Mouse (Mus musculus) limb, embryonic 11.5 days (tissue): Measurements from ENCODE around the gene Fbxo36. TPM values are rescaled to one million over a fixed set of nuclear protein-coding genes. Genes with fewer than 3 reads are reported as not detected.

Experiments
- ATAC-seq: fragments of 200-750 bp; cut with Nextera tagmentation; 2 replicates; pipeline ENCODE4 v1.8.0; 2017; ENCODE audit warnings: low read depth; ENCODE audit not compliant: insufficient number of reproducible peaks, low FRiP score, low TSS enrichment
- DNase-seq: peaks from one replicate; pipeline ENCODE4 v3.0.0-alpha.2; 2015; ENCODE audit warnings: low spot score
- H3K27ac ChIP-seq: fragments of 300-500 bp; sonication (generic); replicated peaks from 2 replicates; pipeline ENCODE4 v1.5.1; 2014; ENCODE audit warnings: low read depth, mild to moderate bottlenecking, low read length
- H3K27me3 ChIP-seq: fragments of 300-500 bp; sonication (generic); 2 replicates; pipeline ENCODE4 v1.6.1; 2014; ENCODE audit warnings: mild to moderate bottlenecking, low read length, mixed read lengths; ENCODE audit not compliant: control insufficient read depth, insufficient read depth
- H3K36me3 ChIP-seq: fragments of 300-500 bp; sonication (generic); 2 replicates; pipeline ENCODE4 v1.6.1; 2014; ENCODE audit warnings: mild to moderate bottlenecking, low read length, moderate library complexity, mixed read lengths; ENCODE audit not compliant: control insufficient read depth, insufficient read depth
- H3K4me1 ChIP-seq: fragments of 300-500 bp; sonication (generic); 2 replicates; pipeline ENCODE4 v1.6.1; 2014; ENCODE audit warnings: low read length, mixed read lengths; ENCODE audit not compliant: control insufficient read depth, insufficient read depth
- H3K4me2 ChIP-seq: fragments of 300-500 bp; sonication (generic); 2 replicates; pipeline ENCODE4 v1.6.1; 2014; ENCODE audit warnings: low read depth, mild to moderate bottlenecking, moderate library complexity; ENCODE audit not compliant: severe bottlenecking
- H3K4me3 ChIP-seq: fragments of 300-500 bp; sonication (generic); 2 replicates; pipeline ENCODE4 v1.5.1; 2014; ENCODE audit warnings: low read depth, low read length
- H3K9ac ChIP-seq: fragments of 300-500 bp; sonication (generic); 2 replicates; pipeline ENCODE4 v1.6.1; 2014; ENCODE audit warnings: mild to moderate bottlenecking, low read length
- H3K9me3 ChIP-seq: fragments of 300-500 bp; sonication (generic); 2 replicates; pipeline ENCODE4 v1.6.1; 2016; ENCODE audit warnings: low read length; ENCODE audit not compliant: control insufficient read depth
- WGBS: fragments of 180-500 bp; shearing (Covaris S2); extraction: QIAGEN DNeasy Blood & Tissue Kit; methylation state at CpG from one replicate; pipeline ENCODE4 v1.1.7; 2014; 5-methylcytosine and 5-hydroxymethylcytosine counted together
- polyA plus RNA-seq: library from polyadenylated mRNA; unstranded; fragments of >200 nt; fragmentation: Nextera tagmentation; extraction: Ambion mirVana; gene quantifications from 2 replicates; pipeline ENCODE4 v1.2.1, GENCODE M21; 2014

The Fbxo36 gene
- polyA plus RNA-seq, 1 experiment from 2014 or later, result 6.5 TPM

DNA sequence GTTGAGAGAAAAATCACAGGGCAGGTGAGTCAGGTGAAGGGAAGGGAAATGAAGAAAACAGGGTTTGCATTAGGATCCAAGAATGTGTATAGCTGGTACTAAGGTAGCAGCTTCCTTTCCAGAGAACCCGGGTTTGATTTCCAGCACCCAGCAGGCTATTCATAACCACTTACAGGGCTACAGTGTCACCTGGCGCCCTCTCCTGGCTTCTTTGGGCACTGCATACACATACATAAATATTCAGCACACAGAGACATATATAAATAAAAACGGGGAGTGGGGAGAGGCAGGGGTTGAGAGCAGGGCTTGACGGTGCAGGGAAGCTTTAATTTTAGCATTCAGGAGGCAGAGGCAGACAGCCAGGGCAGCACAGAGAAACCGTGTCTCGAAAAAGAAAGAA is 46.3 kb downstream of the Fbxo36 start:
- Histone ChIP-seq H3K9ac (no peak overlapping the region), H3K9me3 (no peaks in the 10 kb centered on the region), H3K27ac (no peak overlapping the region), H3K4me2 (no peak overlapping the region), H3K4me3 (no peak overlapping the region), H3K36me3 (no peaks in the 10 kb centered on the region), H3K4me1 (no peaks in the 10 kb centered on the region), H3K27me3 (no peaks in the 10 kb centered on the region)
- no peak for DNase-seq
- ATAC-seq, result no peak
- 85% methylated on average over 6 of the region's 6 CpGs for WGBS

- ATAC-seq (no peak), DNase-seq (no peak)
- WGBS, result 73% methylated on average over 8 of the region's 8 CpGs
- Histone ChIP-seq H3K9me3 (no peaks in the 10 kb centered on the region), H3K4me3 (no peak overlapping the region), H3K36me3 (no peaks in the 10 kb centered on the region), H3K27ac (no peak overlapping the region), H3K4me1 (no peaks in the 10 kb centered on the region), H3K9ac (no peak overlapping the region), H3K4me2 (no peak overlapping the region), H3K27me3 (no peaks in the 10 kb centered on the region)
These were observed 49.8 kb downstream of the Fbxo36 start for GRCm38 (mm10) chr1:84889330-84890004.

DNA sequence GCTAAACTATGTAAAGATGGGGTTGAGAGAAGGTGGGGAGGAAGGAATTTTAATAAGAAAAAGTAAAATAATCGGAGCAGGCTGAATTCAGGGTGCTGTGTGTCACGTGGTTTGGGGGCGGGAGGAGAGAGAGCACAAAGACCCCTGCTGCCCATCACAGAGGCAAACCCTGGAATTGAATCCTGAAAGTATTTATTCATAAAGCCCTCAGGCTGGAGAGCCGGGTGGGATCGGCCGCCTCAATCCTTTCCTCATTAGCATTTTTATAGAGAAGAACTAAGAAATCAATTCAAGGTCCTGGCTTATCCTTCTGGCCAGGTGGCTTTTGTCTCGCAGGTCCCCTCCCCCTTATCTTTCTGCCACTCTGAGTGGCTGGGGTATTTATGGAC is 50.4 kb downstream of the Fbxo36 start:
- Histone ChIP-seq H3K9me3 (no peaks in the 10 kb centered on the region), H3K4me3 (no peak overlapping the region), H3K4me2 (no peak overlapping the region), H3K4me1 (no peaks in the 10 kb centered on the region), H3K27ac (no peak overlapping the region), H3K27me3 (no peaks in the 10 kb centered on the region), H3K9ac (no peak overlapping the region), H3K36me3 (no peaks in the 10 kb centered on the region)
- DNase-seq (no peak), ATAC-seq (no peak)
- 50% methylated on average over 7 of the region's 7 CpGs for WGBS

DNA sequence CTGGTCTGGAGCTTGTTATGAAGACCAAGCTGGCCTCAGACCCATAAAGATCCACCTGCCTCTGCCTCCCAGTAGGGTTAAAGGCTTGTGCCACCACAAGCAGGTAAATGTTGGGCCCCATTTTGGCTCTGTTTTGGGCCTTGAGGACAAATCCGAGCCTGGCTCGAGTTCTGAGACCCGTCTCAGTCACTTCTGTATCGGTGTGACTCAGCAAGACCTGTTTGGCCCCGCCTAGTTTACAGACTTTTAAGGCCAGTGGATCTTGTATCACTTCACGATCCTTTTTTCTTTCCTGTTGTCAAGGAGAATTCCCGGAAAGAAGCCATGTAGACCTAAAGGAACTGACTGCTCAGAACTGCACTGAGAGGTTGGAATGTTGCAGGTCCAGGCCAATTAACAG is 50.9 kb downstream of the Fbxo36 start:
- H3K4me2 ChIP-seq, result no peak overlapping the region
- H3K27me3 ChIP-seq, result no peaks in the 10 kb centered on the region
- H3K9ac ChIP-seq, result no peak overlapping the region
- H3K4me3 ChIP-seq, result no peak overlapping the region
- WGBS, result 88% methylated on average over 7 of the region's 7 CpGs
- no peaks in the 10 kb centered on the region for H3K4me1 ChIP-seq
- ATAC-seq (no peak), DNase-seq (no peak)
- no peaks in the 10 kb centered on the region for H3K9me3 ChIP-seq
- no peak overlapping the region for H3K27ac ChIP-seq
- no peaks in the 10 kb centered on the region for H3K36me3 ChIP-seq

- 92% methylated on average over 9 of the region's 9 CpGs for WGBS
- H3K4me3 ChIP-seq, result no peak overlapping the region
- H3K4me2 ChIP-seq, result no peak overlapping the region
- no peak overlapping the region for H3K9ac ChIP-seq
- no peaks in the 10 kb centered on the region for H3K36me3 ChIP-seq
- H3K9me3 ChIP-seq, result no peaks in the 10 kb centered on the region
- DNase-seq (no peak), ATAC-seq (no peak)
- H3K27ac ChIP-seq, result no peak overlapping the region
- H3K27me3 ChIP-seq, result no peaks in the 10 kb centered on the region
- no peaks in the 10 kb centered on the region for H3K4me1 ChIP-seq
These were observed 52.1 kb downstream of the Fbxo36 start for GRCm38 (mm10) chr1:84891746-84892145.

GRCm38 (mm10) chr1:84897364-84897763 is 57.7 kb downstream of the Fbxo36 start:
- Histone ChIP-seq H3K4me2 (no peak overlapping the region), H3K27ac (no peak overlapping the region), H3K9ac (no peak overlapping the region), H3K4me3 (no peak overlapping the region), H3K4me1 (no peaks in the 10 kb centered on the region), H3K36me3 (no peaks in the 10 kb centered on the region), H3K9me3 (no peaks in the 10 kb centered on the region), H3K27me3 (no peaks in the 10 kb centered on the region)
- no peak for DNase-seq
- no peak for ATAC-seq
- 88% methylated on average over 6 of the region's 6 CpGs for WGBS

GRCm38 (mm10) chr1:84899156-84899555 is 59.5 kb downstream of the Fbxo36 start:
- Histone ChIP-seq H3K36me3 (no peaks in the 10 kb centered on the region), H3K4me3 (no peak overlapping the region), H3K9ac (no peak overlapping the region), H3K27me3 (no peaks in the 10 kb centered on the region), H3K9me3 (no peaks in the 10 kb centered on the region), H3K4me1 (no peaks in the 10 kb centered on the region), H3K27ac (no peak overlapping the region), H3K4me2 (no peak overlapping the region)
- 85% methylated on average over 6 of the region's 6 CpGs for WGBS
- no peak for DNase-seq
- no peak for ATAC-seq

GRCm38 (mm10) chr1:84904467-84904866 is 64.8 kb downstream of the Fbxo36 start:
- Histone ChIP-seq H3K4me2 (no peak overlapping the region), H3K4me1 (no peaks in the 10 kb centered on the region), H3K27ac (no peak overlapping the region), H3K9me3 (no peaks in the 10 kb centered on the region), H3K36me3 (no peaks in the 10 kb centered on the region), H3K4me3 (no peak overlapping the region), H3K9ac (no peak overlapping the region), H3K27me3 (no peaks in the 10 kb centered on the region)
- DNase-seq (no peak), ATAC-seq (no peak)
- 47% methylated on average over 2 of the region's 2 CpGs for WGBS

GRCm38 (mm10) chr1:84910177-84910804 is 70.7 kb downstream of the Fbxo36 start:
- DNase-seq (no peak), ATAC-seq (no peak)
- WGBS, result 80% methylated on average over 8 of the region's 8 CpGs

More at GRCm38 (mm10) chr1:84910177-84910804, 70.7 kb downstream of the Fbxo36 start:
- H3K9ac ChIP-seq, result no peak overlapping the region
- H3K4me3 ChIP-seq, result no peak overlapping the region
- H3K27ac ChIP-seq, result no peak overlapping the region
- H3K4me1 ChIP-seq, result no peaks in the 10 kb centered on the region
- H3K27me3 ChIP-seq, result no peaks in the 10 kb centered on the region
- no peak overlapping the region for H3K4me2 ChIP-seq
- no peaks in the 10 kb centered on the region for H3K9me3 ChIP-seq
- H3K36me3 ChIP-seq, result no peaks in the 10 kb centered on the region
